Mouse (Mus musculus): ENCODE measurements around the gene Cldn5.

Gene Cldn5

GRCm38 (mm10) chr16:18776556-18777100, at the start of gene Cldn5:
Gene Cldn5 (plus strand): TSS chr16:18776847.
- in situ Hi-C loops (cut with MboI; ENCODE audit: low sequenced_read_pairs), result no loop called here

GRCm38 (mm10) chr16:18727536-18728499, 48.8 kb upstream of the Cldn5 start:
- in situ Hi-C loops (cut with MboI; ENCODE audit: low sequenced_read_pairs), result no loop called here

- in situ Hi-C loops (cut with MboI; ENCODE audit: low sequenced_read_pairs), result no loop called here
Measured at GRCm38 (mm10) chr16:18729185-18729584, 47.5 kb upstream of the Cldn5 start.

GRCm38 (mm10) chr16:18730640-18731039, 46.0 kb upstream of the Cldn5 start:
- in situ Hi-C loops (cut with MboI; ENCODE audit: low sequenced_read_pairs), result no loop called here

GRCm38 (mm10) chr16:18733100-18733956, 43.3 kb upstream of the Cldn5 start:
- in situ Hi-C loops (cut with MboI; ENCODE audit: low sequenced_read_pairs), result no loop called here

- in situ Hi-C loops (cut with MboI; ENCODE audit: low sequenced_read_pairs), result no loop called here
Measured at GRCm38 (mm10) chr16:18738303-18738702, 38.3 kb upstream of the Cldn5 start.

DNA sequence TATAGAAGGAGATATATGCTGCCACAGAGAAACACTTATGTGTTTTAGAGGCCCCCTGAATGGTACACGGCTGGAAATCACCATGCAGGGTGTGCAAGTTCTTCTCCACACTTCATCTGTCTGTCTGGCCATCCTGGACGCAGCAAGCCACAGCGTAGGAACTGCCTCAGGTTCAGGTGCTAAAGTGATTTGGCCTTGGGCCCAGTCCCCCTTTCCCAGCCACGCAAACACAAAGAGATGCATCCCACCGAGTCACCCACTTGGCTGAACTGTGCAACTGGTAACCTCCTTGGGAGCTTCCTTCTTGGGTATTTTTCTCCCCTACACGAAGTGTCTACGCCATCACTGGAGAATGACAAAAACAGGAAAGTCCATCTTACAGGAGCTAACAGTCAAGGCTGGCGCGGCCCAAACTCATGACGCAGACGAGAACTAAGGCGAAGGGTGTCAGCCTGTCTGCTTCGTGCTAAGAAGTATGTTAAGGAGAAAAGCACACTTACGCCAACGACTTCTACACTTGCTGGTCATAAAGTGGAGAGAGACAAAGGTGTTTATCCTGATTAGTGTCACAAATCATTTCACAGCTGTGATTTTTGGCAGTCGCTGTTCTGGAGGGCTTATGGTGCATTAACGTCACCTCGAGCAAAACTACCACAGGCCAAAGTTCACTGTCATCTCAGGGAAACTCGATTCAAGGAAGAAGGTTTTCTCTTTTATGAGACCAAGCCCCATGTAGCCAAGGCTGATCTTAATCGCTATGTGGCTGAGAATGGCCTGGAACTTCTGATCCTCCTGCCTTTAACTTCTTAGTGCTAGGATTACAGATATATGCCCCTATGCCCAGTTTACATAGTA, 30.2 kb upstream of the Cldn5 start:
- in situ Hi-C loops (cut with MboI; ENCODE audit: low sequenced_read_pairs), result no loop called here

DNA sequence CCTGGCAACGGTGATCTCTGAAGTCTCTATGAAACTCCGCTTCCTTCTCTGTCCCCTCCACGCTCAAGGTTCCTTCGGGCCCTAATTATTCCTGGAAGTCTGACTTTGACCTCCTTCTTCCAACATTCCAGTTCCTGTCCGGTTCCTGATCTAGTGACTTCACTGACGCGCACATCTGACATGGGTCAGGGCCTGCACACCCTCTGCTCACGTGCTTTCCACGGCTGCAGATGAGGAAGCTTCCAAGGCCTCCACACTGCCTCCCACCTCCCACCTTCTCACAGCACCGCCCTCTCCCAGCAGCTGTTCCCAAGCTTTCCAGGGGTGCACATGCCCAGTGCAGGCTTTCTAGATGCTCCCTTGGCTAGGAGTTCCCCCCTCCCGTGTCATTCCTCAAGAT, 25.5 kb upstream of the Cldn5 start:
- in situ Hi-C loops (cut with MboI; ENCODE audit: low sequenced_read_pairs), result no loop called here

DNA sequence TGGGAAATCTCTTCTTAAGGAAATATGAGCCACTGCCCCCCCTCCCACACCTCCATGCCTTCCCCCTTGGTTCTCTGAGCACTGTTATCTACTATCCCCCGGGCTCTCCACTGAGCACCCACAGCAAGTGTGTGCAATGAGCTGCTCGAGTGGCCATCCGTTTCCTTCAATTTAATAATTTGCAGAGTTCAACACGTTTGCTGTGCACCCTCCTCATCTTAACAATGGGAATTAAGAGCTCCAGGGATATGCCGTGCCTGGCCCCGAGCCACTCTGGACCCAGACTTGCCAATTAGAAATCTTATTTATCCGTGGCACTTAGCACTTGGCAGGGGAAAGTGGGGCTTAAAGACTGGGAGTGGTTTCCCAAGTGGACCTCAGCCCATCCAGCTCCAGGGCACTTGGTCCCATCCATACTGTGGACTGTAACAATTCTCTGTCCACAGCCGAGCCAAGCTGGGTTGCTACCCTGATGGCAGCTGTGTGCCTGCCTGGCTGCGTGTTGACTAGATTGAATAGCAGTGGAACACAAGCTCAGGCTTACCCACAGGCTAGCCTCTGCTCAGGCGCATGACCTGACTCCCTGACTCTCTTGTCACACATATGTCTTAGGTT, 24.7 kb upstream of the Cldn5 start:
- in situ Hi-C loops (cut with MboI; ENCODE audit: low sequenced_read_pairs), result no loop called here

GRCm38 (mm10) chr16:18761734-18762133, 14.9 kb upstream of the Cldn5 start:
- in situ Hi-C loops (cut with MboI; ENCODE audit: low sequenced_read_pairs), result no loop called here

DNA sequence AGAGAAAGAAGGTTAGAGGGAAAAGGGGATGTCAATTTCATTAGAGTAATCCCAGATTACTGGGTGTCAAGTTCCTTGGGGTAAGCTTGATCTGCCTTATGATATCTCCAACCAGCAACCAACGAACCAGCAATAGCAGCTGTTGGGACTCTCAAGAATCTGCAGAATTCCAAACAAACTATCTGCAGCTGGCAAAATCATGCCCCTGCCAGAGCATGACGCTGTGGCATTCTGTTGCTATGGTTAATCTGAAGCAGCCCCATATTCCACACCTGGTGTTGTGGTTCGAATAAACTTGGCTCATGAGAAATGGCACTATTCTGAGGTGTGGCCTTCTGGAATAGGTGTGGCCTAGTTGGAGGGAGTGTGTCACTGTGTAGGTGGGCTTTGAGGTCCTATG, 13.7 kb upstream of the Cldn5 start:
- in situ Hi-C loops (cut with MboI; ENCODE audit: low sequenced_read_pairs), result no loop called here

DNA sequence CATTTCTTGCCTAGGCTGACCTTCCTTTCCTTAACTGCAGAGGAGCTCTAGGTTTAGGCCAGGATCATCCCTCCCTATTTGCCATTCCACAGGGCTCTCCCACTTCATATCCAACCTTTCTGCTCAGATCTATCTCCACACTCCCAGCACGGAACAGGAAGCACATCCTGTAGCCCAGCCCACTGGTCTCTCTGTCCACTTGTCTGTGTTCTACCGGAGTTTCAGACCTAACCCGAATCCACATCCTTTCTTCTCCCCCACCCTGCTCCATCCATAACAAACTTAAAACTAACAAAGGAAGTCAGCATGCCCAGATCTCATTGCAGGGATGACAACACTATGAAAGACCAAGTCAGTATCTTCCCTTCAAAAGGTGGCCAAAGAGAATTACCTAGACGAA, 10.3 kb upstream of the Cldn5 start:
- in situ Hi-C loops (cut with MboI; ENCODE audit: low sequenced_read_pairs), result no loop called here

GRCm38 (mm10) chr16:18769501-18769900, 7.1 kb upstream of the Cldn5 start:
- in situ Hi-C loops (cut with MboI; ENCODE audit: low sequenced_read_pairs), result no loop called here

DNA sequence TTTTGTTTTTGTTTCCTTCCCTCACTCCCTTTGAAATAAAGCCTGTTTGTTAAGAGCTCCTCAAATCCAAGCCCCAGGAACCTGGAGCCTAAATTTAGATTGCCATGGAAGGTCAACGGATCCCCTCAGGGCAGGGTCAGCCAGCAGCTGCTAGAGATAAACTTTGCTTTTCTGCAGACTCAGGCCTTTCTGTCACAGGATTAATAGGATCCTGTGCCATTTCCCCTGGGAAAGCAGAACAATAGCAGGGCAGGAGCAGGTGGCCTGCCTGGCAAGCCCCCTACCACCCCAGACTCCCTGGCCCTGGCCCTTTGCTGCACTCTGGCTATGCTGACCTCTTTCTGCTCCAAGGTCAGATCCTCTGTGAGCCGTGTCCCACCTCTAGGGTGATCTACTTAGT, 2.7 kb upstream of the Cldn5 start:
- in situ Hi-C loops (cut with MboI; ENCODE audit: low sequenced_read_pairs), result no loop called here

DNA sequence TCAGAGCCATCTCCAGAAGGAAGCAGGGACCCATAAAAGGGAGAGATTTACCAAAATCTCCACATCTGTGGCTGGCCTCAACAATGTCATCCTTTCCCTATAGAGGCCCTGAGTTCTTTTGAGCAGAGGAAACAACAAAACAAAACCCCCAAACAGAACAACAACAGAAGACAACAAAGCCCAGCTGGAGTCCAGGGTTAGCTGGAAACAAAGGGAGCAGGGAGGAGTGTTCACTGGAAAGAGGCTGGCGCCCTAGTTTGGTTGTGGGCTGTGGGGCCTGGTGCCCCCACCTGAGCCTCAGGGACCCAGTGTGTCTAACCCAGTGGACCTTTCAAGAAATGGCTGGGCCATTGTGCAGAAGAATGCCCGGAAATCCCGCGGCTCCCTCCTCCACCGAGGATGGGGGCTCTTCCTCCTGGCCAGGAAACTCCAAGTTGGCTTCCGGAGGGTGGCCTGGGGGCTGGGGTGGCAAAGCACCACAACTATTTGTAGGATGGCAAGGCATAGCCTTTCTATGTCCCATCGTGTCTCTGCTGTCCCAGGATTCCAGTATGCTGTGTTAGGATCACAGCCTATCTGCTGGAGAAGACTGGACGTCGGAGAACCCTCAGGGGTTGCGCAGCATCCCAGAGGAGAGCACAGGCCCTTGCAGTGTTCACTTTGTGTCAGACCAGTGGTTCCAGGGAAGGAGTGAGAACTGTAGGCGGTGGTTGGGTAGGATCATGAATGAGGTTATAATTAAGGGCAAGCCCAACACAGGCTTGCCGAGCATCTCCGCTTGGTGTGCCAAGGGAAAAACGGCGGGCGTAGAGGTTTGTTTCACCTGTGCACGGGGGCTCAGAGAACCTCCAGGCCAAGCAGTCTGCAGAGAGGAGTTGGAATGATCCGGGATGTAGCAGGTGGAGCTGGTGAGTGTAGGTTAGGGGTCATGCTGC, 759 bp upstream of the Cldn5 start:
- in situ Hi-C loops (cut with MboI; ENCODE audit: low sequenced_read_pairs), result no loop called here

GRCm38 (mm10) chr16:18777101-18778080, 744 bp downstream of the Cldn5 start:
- in situ Hi-C loops (cut with MboI; ENCODE audit: low sequenced_read_pairs), result no loop called here

DNA sequence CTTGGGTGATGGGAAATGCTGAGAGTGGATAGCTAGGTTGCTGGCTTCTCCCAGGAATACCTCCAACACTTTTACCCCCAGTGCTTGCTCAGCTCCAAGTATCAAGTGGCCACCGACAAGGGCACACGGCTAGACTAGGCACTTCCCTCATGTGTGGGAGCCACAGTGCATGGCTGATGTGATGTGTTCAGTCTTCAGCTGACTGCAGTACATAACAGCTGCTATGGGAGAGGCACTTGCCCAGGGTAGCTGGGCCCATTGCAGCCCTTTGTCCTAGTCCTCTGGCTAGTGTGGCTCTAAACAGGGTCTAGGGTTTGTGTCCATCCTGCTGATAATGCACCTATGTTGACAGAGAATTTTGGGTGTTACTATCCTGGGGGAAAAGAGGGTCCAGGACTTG, 1.8 kb downstream of the Cldn5 start:
- in situ Hi-C loops (cut with MboI; ENCODE audit: low sequenced_read_pairs), result no loop called here

DNA sequence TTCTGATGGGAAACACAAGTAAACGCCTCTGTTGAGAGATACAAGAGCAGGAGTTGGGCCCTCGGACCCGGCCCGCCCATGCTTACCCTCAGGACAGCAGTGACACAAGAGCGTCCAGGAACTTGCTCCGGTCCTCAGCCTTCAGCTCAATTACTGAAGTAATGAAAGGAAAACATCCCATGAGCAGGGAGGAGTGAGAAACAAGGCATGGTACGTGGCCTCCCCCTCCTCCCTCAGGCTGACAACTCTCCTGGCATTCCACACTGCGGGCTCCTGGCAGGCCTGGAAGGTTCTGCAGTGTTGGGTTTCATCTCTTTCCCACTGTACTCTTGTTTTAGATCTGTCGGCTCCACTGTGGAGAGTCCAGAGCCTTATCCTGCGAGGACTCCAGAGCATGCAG, 5.2 kb downstream of the Cldn5 start:
- in situ Hi-C loops (cut with MboI; ENCODE audit: low sequenced_read_pairs), result no loop called here

Measured in CH12F3 (cell line).